Mouse (Mus musculus) cerebellum, postnatal 4 days (tissue): Measurements from ENCODE around the gene Fndc3a.
A peak's percentile ranks its signal among the peaks of the same experiment; 100 is the strongest.

Experiments
- DNase-seq, 2 experiments: peaks; one replicate each; pipeline ENCODE4 v3.0.0; 2022; ENCODE audit warnings: low spot score in 2 of 2, mixed read lengths in 1 of 2

Fndc3a gene

GRCm38 (mm10) chr14:72671911-72672310 is 37.9 kb downstream of the Fndc3a start:
- DNase-seq: no peak

- DNase-seq: no peak
Observed at GRCm38 (mm10) chr14:72670987-72671386, 38.8 kb downstream of the Fndc3a start.

- no peak for DNase-seq
Observed at GRCm38 (mm10) chr14:72649268-72649667, 60.5 kb downstream of the Fndc3a start.

GRCm38 (mm10) chr14:72645512-72645911 is 64.3 kb downstream of the Fndc3a start:
- DNase-seq: no peak

GRCm38 (mm10) chr14:72644620-72645019 is 65.2 kb downstream of the Fndc3a start:
- DNase-seq: no peak

- no peak for DNase-seq
Observed at GRCm38 (mm10) chr14:72638507-72638906, 71.3 kb downstream of the Fndc3a start.

- no peak for DNase-seq
Observed at GRCm38 (mm10) chr14:72633571-72633970, 76.2 kb downstream of the Fndc3a start.

- no peak for DNase-seq
Observed at GRCm38 (mm10) chr14:72625411-72625810, 84.4 kb downstream of the Fndc3a start.

- DNase-seq: no peak
Observed at GRCm38 (mm10) chr14:72604077-72604476, 105.7 kb downstream of the Fndc3a start.

- no peak for DNase-seq
Observed at GRCm38 (mm10) chr14:72603194-72603521, 106.6 kb downstream of the Fndc3a start.

- peak; percentile 58 to 85 for DNase-seq
Observed at GRCm38 (mm10) chr14:72602521-72603193, 107.1 kb downstream of the Fndc3a start.

- DNase-seq: no peak
Observed at GRCm38 (mm10) chr14:72601381-72602305, 108.2 kb downstream of the Fndc3a start.

- DNase-seq: no peak
Observed at GRCm38 (mm10) chr14:72600375-72600774, 109.4 kb downstream of the Fndc3a start.

GRCm38 (mm10) chr14:72598976-72599740 is 110.6 kb downstream of the Fndc3a start:
- DNase-seq: no peak

GRCm38 (mm10) chr14:72594191-72594590 is 115.6 kb downstream of the Fndc3a start:
- DNase-seq: no peak

GRCm38 (mm10) chr14:72589415-72589814 is 120.4 kb downstream of the Fndc3a start:
- no peak for DNase-seq

- DNase-seq: no peak
Observed at GRCm38 (mm10) chr14:72582979-72583378, 126.8 kb downstream of the Fndc3a start.

- no peak for DNase-seq
Observed at GRCm38 (mm10) chr14:72580991-72581390, 128.8 kb downstream of the Fndc3a start.

- DNase-seq: no peak
Observed at GRCm38 (mm10) chr14:72576283-72576682, 133.5 kb downstream of the Fndc3a start.

GRCm38 (mm10) chr14:72563941-72564340 is 145.9 kb downstream of the Fndc3a start:
- DNase-seq: no peak

GRCm38 (mm10) chr14:72558795-72559194 is 151.0 kb downstream of the Fndc3a start:
- no peak for DNase-seq

- DNase-seq: no peak
Observed at GRCm38 (mm10) chr14:72555846-72556245, 154.0 kb downstream of the Fndc3a start.
